Mouse (Mus musculus) stomach, postnatal 0 days (tissue): ENCODE results near the gene Elovl5.

Source experiments
- CTCF ChIP-seq: IDR thresholded peaks from 2 replicates; pipeline ENCODE4 v1.5.1; 2016; ENCODE audit warnings: antibody characterized with exemption, low read depth, mild to moderate bottlenecking, moderate library complexity
- EP300 ChIP-seq: optimal IDR thresholded peaks from 2 replicates; pipeline ENCODE3; 2016; ENCODE audit warnings: antibody characterized with exemption

GRCm38 (mm10) chr9:77928769-77929168, 11.6 kb downstream of the Elovl5 start:
- no peak for TF ChIP-seq CTCF
- no peak for TF ChIP-seq EP300
